Mouse (Mus musculus): ENCODE measurements at regions not wholly inside any gene's neighbourhood (a gene's known extent, or its start where the extent isn't known, plus 50 kb on each side); places are given as distances from the start of the nearest gene placed in this dataset.

- no peaks in the 10 kb centered on the region for H3K36me3 ChIP-seq (replicated peaks)
- H3K4me1 ChIP-seq, result no peaks in the 10 kb centered on the region
- H3K27ac ChIP-seq, result no peak overlapping the region
- 98% methylated on average over 4 of the region's 4 CpGs for WGBS
- no peaks in the 10 kb centered on the region for H3K27me3 ChIP-seq (ENCODE audit: poor library complexity, severe bottlenecking)
- no peak for DNase-seq (ENCODE audit: extremely low spot score, low spot score)
- no peaks in the 10 kb centered on the region for H3K9me3 ChIP-seq
- no peak overlapping the region for H3K4me3 ChIP-seq
Measured at GRCm38 (mm10) chr16:47081896-47082295, 583.6 kb upstream of the Nectin3 start.

GRCm38 (mm10) chr16:47080330-47080729, 582.0 kb upstream of the Nectin3 start:
- no peak overlapping the region for H3K27ac ChIP-seq
- no peak for DNase-seq (ENCODE audit: extremely low spot score, low spot score)
- no peaks in the 10 kb centered on the region; the same call in 1 of the 2 replicates for H3K4me1 ChIP-seq
- WGBS, result 81% methylated on average over 2 of the region's 2 CpGs
- no peaks in the 10 kb centered on the region for H3K36me3 ChIP-seq (replicated peaks)
- no peaks in the 10 kb centered on the region for H3K9me3 ChIP-seq
- H3K4me3 ChIP-seq, result no peak overlapping the region
- H3K27me3 ChIP-seq (ENCODE audit: poor library complexity, severe bottlenecking), result no peaks in the 10 kb centered on the region

- Histone ChIP-seq H3K9me3 (no peaks in the 10 kb centered on the region; the same call in 1 of the 2 replicates), H3K27me3 (ENCODE audit: poor library complexity, severe bottlenecking) (no peaks in the 10 kb centered on the region), H3K27ac (no peak overlapping the region), H3K4me1 (no peaks in the 10 kb centered on the region), H3K36me3 (replicated peaks) (no peaks in the 10 kb centered on the region), H3K4me3 (no peak overlapping the region)
- 88% methylated on average over 8 of the region's 8 CpGs for WGBS
- DNase-seq (ENCODE audit: extremely low spot score, low spot score), result no peak
Measured at GRCm38 (mm10) chr16:47059293-47059963, 561.1 kb upstream of the Nectin3 start.

- DNase-seq (ENCODE audit: extremely low spot score, low spot score), result no peak
- Histone ChIP-seq H3K4me1 (no peaks in the 10 kb centered on the region), H3K36me3 (replicated peaks) (no peaks in the 10 kb centered on the region), H3K4me3 (no peak overlapping the region), H3K9me3 (no peaks in the 10 kb centered on the region; the same call in 1 of the 2 replicates), H3K27ac (no peak overlapping the region), H3K27me3 (ENCODE audit: poor library complexity, severe bottlenecking) (no peaks in the 10 kb centered on the region)
- 89% methylated on average over 5 of the region's 5 CpGs for WGBS
Measured at GRCm38 (mm10) chr16:47058811-47059210, 560.5 kb upstream of the Nectin3 start.

- Histone ChIP-seq H3K9me3 (no peaks in the 10 kb centered on the region), H3K4me1 (no peaks in the 10 kb centered on the region), H3K27me3 (ENCODE audit: poor library complexity, severe bottlenecking) (no peaks in the 10 kb centered on the region), H3K36me3 (replicated peaks) (no peaks in the 10 kb centered on the region), H3K27ac (no peak overlapping the region), H3K4me3 (no peak overlapping the region)
- DNase-seq (ENCODE audit: extremely low spot score, low spot score), result no peak
Measured at GRCm38 (mm10) chr16:47025971-47026370, 527.6 kb upstream of the Nectin3 start.

- Histone ChIP-seq H3K27me3 (ENCODE audit: poor library complexity, severe bottlenecking) (no peaks in the 10 kb centered on the region), H3K9me3 (no peaks in the 10 kb centered on the region), H3K4me3 (no peak overlapping the region), H3K4me1 (no peaks in the 10 kb centered on the region), H3K36me3 (replicated peaks) (no peaks in the 10 kb centered on the region), H3K27ac (no peak overlapping the region)
- 91% methylated on average over 3 of the region's 3 CpGs for whole genome bisulfite sequencing
- no peak for DNase-seq (ENCODE audit: extremely low spot score, low spot score)
Measured at GRCm38 (mm10) chr16:47017486-47017885, 519.2 kb upstream of the Nectin3 start.

GRCm38 (mm10) chr16:46982910-46983600, 484.7 kb upstream of the Nectin3 start:
- Histone ChIP-seq H3K4me3 (no peak overlapping the region), H3K4me1 (peaks cover 20% of the 10 kb centered on the region), H3K27ac (peak overlapping the region; percentile 78), H3K27me3 (ENCODE audit: poor library complexity, severe bottlenecking) (no peaks in the 10 kb centered on the region), H3K9me3 (no peaks in the 10 kb centered on the region), H3K36me3 (replicated peaks) (no peaks in the 10 kb centered on the region)
- DNase-seq (ENCODE audit: extremely low spot score, low spot score), result peak; percentile 26
- 41% methylated on average over 6 of the region's 6 CpGs for WGBS

GRCm38 (mm10) chr16:46982272-46982909, 484.1 kb upstream of the Nectin3 start:
- peak; percentile 28 for DNase-seq (ENCODE audit: extremely low spot score, low spot score)
- Histone ChIP-seq H3K27me3 (ENCODE audit: poor library complexity, severe bottlenecking) (no peaks in the 10 kb centered on the region), H3K4me1 (peaks cover 20% of the 10 kb centered on the region), H3K36me3 (replicated peaks) (no peaks in the 10 kb centered on the region), H3K9me3 (no peaks in the 10 kb centered on the region), H3K4me3 (no peak overlapping the region; the same call in 1 of the 2 replicates), H3K27ac (peak overlapping the region; percentile 78)
- WGBS, result 31% methylated on average over 5 of the region's 5 CpGs

- no peak for DNase-seq (ENCODE audit: extremely low spot score, low spot score)
- Histone ChIP-seq H3K4me3 (no peak overlapping the region), H3K36me3 (replicated peaks) (no peaks in the 10 kb centered on the region), H3K9me3 (no peaks in the 10 kb centered on the region), H3K4me1 (no peaks in the 10 kb centered on the region), H3K27me3 (ENCODE audit: poor library complexity, severe bottlenecking) (no peaks in the 10 kb centered on the region), H3K27ac (no peak overlapping the region)
- 92% methylated on average over 7 of the region's 7 CpGs for WGBS
Measured at GRCm38 (mm10) chr16:46965741-46966140, 467.4 kb upstream of the Nectin3 start.

GRCm38 (mm10) chr16:46956990-46957389, 458.7 kb upstream of the Nectin3 start:
- H3K27me3 ChIP-seq (ENCODE audit: poor library complexity, severe bottlenecking), result no peaks in the 10 kb centered on the region
- DNase-seq (ENCODE audit: extremely low spot score, low spot score), result no peak
- H3K27ac ChIP-seq, result no peak overlapping the region
- H3K4me1 ChIP-seq, result no peaks in the 10 kb centered on the region
- no peaks in the 10 kb centered on the region for H3K9me3 ChIP-seq
- WGBS, result 79% methylated on average over 1 of the region's 1 CpGs
- H3K4me3 ChIP-seq, result no peak overlapping the region
- H3K36me3 ChIP-seq (replicated peaks), result no peaks in the 10 kb centered on the region

- H3K9me3 ChIP-seq, result no peaks in the 10 kb centered on the region
- H3K4me1 ChIP-seq, result no peaks in the 10 kb centered on the region
- H3K27me3 ChIP-seq (ENCODE audit: poor library complexity, severe bottlenecking), result no peaks in the 10 kb centered on the region
- H3K36me3 ChIP-seq (replicated peaks), result no peaks in the 10 kb centered on the region
- peak; percentile 15 for DNase-seq (ENCODE audit: extremely low spot score, low spot score)
- H3K4me3 ChIP-seq, result no peak overlapping the region
- H3K27ac ChIP-seq, result no peak overlapping the region
- WGBS, result 81% methylated on average over 3 of the region's 3 CpGs
Measured at GRCm38 (mm10) chr16:46926060-46926459, 427.7 kb upstream of the Nectin3 start.

GRCm38 (mm10) chr16:46894576-46895203, 396.4 kb upstream of the Nectin3 start:
- H3K36me3 ChIP-seq (replicated peaks), result no peaks in the 10 kb centered on the region
- peak; percentile 15 for DNase-seq (ENCODE audit: extremely low spot score, low spot score)
- no peaks in the 10 kb centered on the region for H3K9me3 ChIP-seq
- peaks cover 19% of the 10 kb centered on the region for H3K4me1 ChIP-seq
- H3K27me3 ChIP-seq (ENCODE audit: poor library complexity, severe bottlenecking), result peaks cover 6% of the 10 kb centered on the region; the same call in 1 of the 2 replicates
- H3K27ac ChIP-seq, result no peak overlapping the region
- H3K4me3 ChIP-seq, result no peak overlapping the region
- whole genome bisulfite sequencing, result 46% methylated on average over 2 of the region's 2 CpGs

- Histone ChIP-seq H3K27ac (no peak overlapping the region), H3K36me3 (replicated peaks) (no peaks in the 10 kb centered on the region), H3K4me3 (no peak overlapping the region), H3K27me3 (ENCODE audit: poor library complexity, severe bottlenecking) (no peaks in the 10 kb centered on the region), H3K9me3 (no peaks in the 10 kb centered on the region), H3K4me1 (no peaks in the 10 kb centered on the region)
- 94% methylated on average over 2 of the region's 2 CpGs for WGBS
- DNase-seq (ENCODE audit: extremely low spot score, low spot score), result no peak
Measured at GRCm38 (mm10) chr16:46878739-46879138, 380.4 kb upstream of the Nectin3 start.
